Mouse (Mus musculus): Measurements from ENCODE around the gene Dhfr. TPM values are rescaled to one million over a fixed set of nuclear protein-coding genes. Genes with fewer than 3 reads are reported as not detected.
A peak's percentile ranks its signal among the peaks of the same experiment; 100 is the strongest.

Gene Dhfr
- polyA plus RNA-seq (2012; rRNA removed) = 1.2 and 3.1 TPM in 2 replicates

DNA sequence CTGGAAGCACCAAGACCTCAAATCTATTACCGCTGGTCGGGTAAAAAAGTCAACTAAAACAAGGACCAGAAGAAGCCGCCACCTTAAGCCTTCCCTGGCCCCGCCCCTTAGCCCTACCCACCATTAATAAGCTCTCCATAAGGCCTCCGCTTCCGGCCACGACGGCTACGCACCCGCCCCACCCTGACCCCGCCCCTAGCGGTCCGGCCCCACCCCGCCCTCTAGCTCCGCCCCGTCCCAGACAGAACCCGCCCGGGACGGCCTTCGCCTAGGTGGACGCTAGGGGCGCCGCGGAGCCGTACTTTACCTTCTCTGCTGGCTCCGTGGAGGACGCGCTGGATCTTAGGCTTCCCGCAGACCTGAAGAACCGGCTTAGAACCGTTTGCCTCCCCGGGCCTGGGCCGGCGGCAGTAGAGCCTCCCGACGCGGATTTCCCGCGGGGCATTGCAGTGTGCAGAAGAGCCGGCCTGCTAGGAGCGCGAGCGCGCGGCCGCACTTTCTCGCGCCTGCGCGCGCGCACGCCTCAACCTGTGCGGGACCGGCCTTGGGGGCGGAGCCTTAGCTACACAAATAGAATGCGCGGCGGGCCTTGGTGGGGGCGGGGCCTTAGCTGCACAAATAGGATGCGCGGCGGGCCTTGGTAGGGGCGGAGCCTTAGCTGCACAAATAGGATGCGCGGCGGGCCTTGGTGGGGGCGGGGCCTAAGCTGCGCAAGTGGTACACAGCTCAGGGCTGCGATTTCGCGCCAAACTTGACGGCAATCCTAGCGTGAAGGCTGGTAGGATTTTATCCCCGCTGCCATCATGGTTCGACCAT lies at the start of gene Dhfr, which contains the start of gene Msh3:
Gene Dhfr, plus strand, starts transcription at position 271 of the 816 bp plus-strand sequence.
Gene Msh3, minus strand, starts transcription at position 548 of the 816 bp plus-strand sequence.
- H3K4me3 ChIP-seq (ENCODE audit: low read depth, low read length) = peak within 1 kb of the TSS; percentile 93
- H3K36me3 ChIP-seq (ENCODE audit: control insufficient read depth, insufficient read depth, low read length) = peaks cover 5% of the 10 kb centered on the region
- H3K27me3 ChIP-seq (ENCODE audit: control insufficient read depth, insufficient read depth, low read length) = no peaks in the 10 kb centered on the region
- peak within 1 kb of the TSS; percentile 87 for H3K27ac ChIP-seq (ENCODE audit: insufficient read depth, low read depth, low read length)
- TF ChIP-seq CTCF (IDR thresholded peaks at IDR 0.05; ENCODE audit: extremely low read depth, insufficient read length, insufficient replicate concordance, low read depth, low read length) = peak; percentile 83; the same call in 1 of the 2 replicates
- peak; percentile 46 for TF ChIP-seq POLR2A (IDR thresholded peaks at IDR 0.05; ENCODE audit: low read depth, low read length)
- H3K4me1 ChIP-seq (ENCODE audit: control insufficient read depth, insufficient read depth, insufficient read length, low read length) = peaks cover 9% of the 10 kb centered on the region; the same call in 1 of the 2 replicates
- WGBS = under 1% methylated on average over 76 of the region's 76 CpGs

GRCm38 (mm10) chr13:92305680-92306079 lies 48.8 kb upstream of the Dhfr start, which contains the start of gene Gm20379:
Gm20379 (plus strand) TSS chr13:92305980.
- 98% methylated on average over 11 of the region's 11 CpGs for WGBS
- no peak within 1 kb of the TSS for H3K4me3 ChIP-seq (ENCODE audit: low read depth, low read length)
- no peak for TF ChIP-seq POLR2A (IDR thresholded peaks at IDR 0.05; ENCODE audit: low read depth, low read length)
- TF ChIP-seq CTCF (IDR thresholded peaks at IDR 0.05; ENCODE audit: extremely low read depth, insufficient read length, insufficient replicate concordance, low read depth, low read length) = no peak

GRCm38 (mm10) chr13:92314613-92315012 lies 39.9 kb upstream of the Dhfr start:
- no peak overlapping the region for H3K4me3 ChIP-seq (ENCODE audit: low read depth, low read length)
- no peaks in the 10 kb centered on the region for H3K27me3 ChIP-seq (ENCODE audit: control insufficient read depth, insufficient read depth, low read length)
- H3K36me3 ChIP-seq (ENCODE audit: control insufficient read depth, insufficient read depth, low read length) = peaks cover 11% of the 10 kb centered on the region
- H3K27ac ChIP-seq (ENCODE audit: insufficient read depth, low read depth, low read length) = no peak overlapping the region
- H3K4me1 ChIP-seq (ENCODE audit: control insufficient read depth, insufficient read depth, insufficient read length, low read length) = no peaks in the 10 kb centered on the region
- TF ChIP-seq POLR2A (IDR thresholded peaks at IDR 0.05; ENCODE audit: low read depth, low read length) (no peak), CTCF (IDR thresholded peaks at IDR 0.05; ENCODE audit: extremely low read depth, insufficient read length, insufficient replicate concordance, low read depth, low read length) (no peak)
- WGBS = 88% methylated on average over 5 of the region's 5 CpGs

More at GRCm38 (mm10) chr13:92305680-92306079, 48.8 kb upstream of the Dhfr start, which contains the start of gene Gm20379:
- H3K4me1 ChIP-seq (ENCODE audit: control insufficient read depth, insufficient read depth, insufficient read length, low read length) = peaks cover 3% of the 10 kb centered on the region; the same call in 1 of the 2 replicates
- no peaks in the 10 kb centered on the region for H3K27me3 ChIP-seq (ENCODE audit: control insufficient read depth, insufficient read depth, low read length)
- H3K27ac ChIP-seq (ENCODE audit: insufficient read depth, low read depth, low read length) = no peak within 1 kb of the TSS
- H3K36me3 ChIP-seq (ENCODE audit: control insufficient read depth, insufficient read depth, low read length) = peaks cover 17% of the 10 kb centered on the region

- H3K4me3 ChIP-seq (ENCODE audit: low read depth, low read length) = no peak overlapping the region
- 80% methylated on average over 5 of the region's 5 CpGs for whole genome bisulfite sequencing
- no peaks in the 10 kb centered on the region for H3K27me3 ChIP-seq (ENCODE audit: control insufficient read depth, insufficient read depth, low read length)
- no peak overlapping the region for H3K27ac ChIP-seq (ENCODE audit: insufficient read depth, low read depth, low read length)
- no peaks in the 10 kb centered on the region for H3K4me1 ChIP-seq (ENCODE audit: control insufficient read depth, insufficient read depth, insufficient read length, low read length)
- peaks cover 5% of the 10 kb centered on the region; the same call in 1 of the 2 replicates for H3K36me3 ChIP-seq (ENCODE audit: control insufficient read depth, insufficient read depth, low read length)
- TF ChIP-seq POLR2A (IDR thresholded peaks at IDR 0.05; ENCODE audit: low read depth, low read length) (no peak), CTCF (IDR thresholded peaks at IDR 0.05; ENCODE audit: extremely low read depth, insufficient read length, insufficient replicate concordance, low read depth, low read length) (no peak)
These were observed 33.8 kb upstream of the Dhfr start for GRCm38 (mm10) chr13:92320770-92321169.

GRCm38 (mm10) chr13:92326030-92326429 lies 28.5 kb upstream of the Dhfr start:
- WGBS = 75% methylated on average over 5 of the region's 5 CpGs
- no peaks in the 10 kb centered on the region for H3K27me3 ChIP-seq (ENCODE audit: control insufficient read depth, insufficient read depth, low read length)
- no peak overlapping the region for H3K4me3 ChIP-seq (ENCODE audit: low read depth, low read length)
- no peak for TF ChIP-seq CTCF (IDR thresholded peaks at IDR 0.05; ENCODE audit: extremely low read depth, insufficient read length, insufficient replicate concordance, low read depth, low read length)
- no peak for TF ChIP-seq POLR2A (IDR thresholded peaks at IDR 0.05; ENCODE audit: low read depth, low read length)
- no peaks in the 10 kb centered on the region for H3K4me1 ChIP-seq (ENCODE audit: control insufficient read depth, insufficient read depth, insufficient read length, low read length)
- no peak overlapping the region for H3K27ac ChIP-seq (ENCODE audit: insufficient read depth, low read depth, low read length)
- H3K36me3 ChIP-seq (ENCODE audit: control insufficient read depth, insufficient read depth, low read length) = peaks cover 3% of the 10 kb centered on the region; the same call in 1 of the 2 replicates

GRCm38 (mm10) chr13:92328000-92328399 lies 26.5 kb upstream of the Dhfr start:
- no peaks in the 10 kb centered on the region for H3K4me1 ChIP-seq (ENCODE audit: control insufficient read depth, insufficient read depth, insufficient read length, low read length)
- WGBS = 44% methylated on average over 2 of the region's 2 CpGs
- no peaks in the 10 kb centered on the region for H3K36me3 ChIP-seq (ENCODE audit: control insufficient read depth, insufficient read depth, low read length)
- no peak overlapping the region for H3K4me3 ChIP-seq (ENCODE audit: low read depth, low read length)
- H3K27ac ChIP-seq (ENCODE audit: insufficient read depth, low read depth, low read length) = no peak overlapping the region
- TF ChIP-seq CTCF (IDR thresholded peaks at IDR 0.05; ENCODE audit: extremely low read depth, insufficient read length, insufficient replicate concordance, low read depth, low read length) = no peak
- no peak for TF ChIP-seq POLR2A (IDR thresholded peaks at IDR 0.05; ENCODE audit: low read depth, low read length)
- H3K27me3 ChIP-seq (ENCODE audit: control insufficient read depth, insufficient read depth, low read length) = no peaks in the 10 kb centered on the region

DNA sequence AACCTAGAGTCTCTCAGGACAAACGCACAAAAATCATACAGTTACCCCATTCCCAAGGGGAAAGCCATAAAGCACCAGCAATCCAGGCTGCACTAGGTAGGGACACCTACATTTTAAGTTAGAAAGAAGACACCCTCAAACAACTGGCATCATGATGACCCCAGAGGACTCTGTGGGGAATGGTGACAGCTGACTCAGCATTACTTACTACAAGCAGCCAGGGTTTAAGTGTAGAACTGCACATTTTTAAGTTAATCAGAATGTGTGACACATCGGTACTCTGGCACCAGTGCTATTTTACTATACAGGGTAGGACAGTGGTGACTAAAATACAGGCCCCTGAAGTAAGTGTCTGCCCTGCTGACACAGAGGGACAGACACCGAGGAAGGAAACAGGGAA lies 23.9 kb upstream of the Dhfr start:
- Histone ChIP-seq H3K4me3 (ENCODE audit: low read depth, low read length) (no peak overlapping the region), H3K4me1 (ENCODE audit: control insufficient read depth, insufficient read depth, insufficient read length, low read length) (no peaks in the 10 kb centered on the region), H3K36me3 (ENCODE audit: control insufficient read depth, insufficient read depth, low read length) (no peaks in the 10 kb centered on the region), H3K27me3 (ENCODE audit: control insufficient read depth, insufficient read depth, low read length) (no peaks in the 10 kb centered on the region), H3K27ac (ENCODE audit: insufficient read depth, low read depth, low read length) (no peak overlapping the region)
- 96% methylated on average over 3 of the region's 3 CpGs for WGBS
- no peak for TF ChIP-seq CTCF (IDR thresholded peaks at IDR 0.05; ENCODE audit: extremely low read depth, insufficient read length, insufficient replicate concordance, low read depth, low read length)
- TF ChIP-seq POLR2A (IDR thresholded peaks at IDR 0.05; ENCODE audit: low read depth, low read length) = no peak
